Mouse (Mus musculus): Measurements from ENCODE around the gene Itgam. TPM values are rescaled to one million over a fixed set of nuclear protein-coding genes. Genes with fewer than 3 reads are reported as not detected.
"Not testable (repeated sequence)": the region's sequence is repeated elsewhere in the genome, so short reads cannot be mapped to it uniquely, and the experiment has no call there.

Gene Itgam
- total RNA-seq (2021) (1 to 10 TPM; 5.5 to 9.1 TPM), polyA plus RNA-seq (2012; rRNA removed) (2.0 and 2.2 TPM in 2 replicates)
- long read RNA-seq, full-length matches to known transcripts, result 1 of 2 reads
- long read RNA-seq, partial matches to known transcripts, result 1 of 2 reads
- long read RNA-seq, other reads (novel, unspliced or antisense), result 0 of 2 reads

- DNase-seq, result no peak
Measured at GRCm38 (mm10) chr7:128062456-128062855, at the start of gene Itgam, which contains the start of gene Gm49368. Itgam (plus strand) TSS chr7:128062640. Gm49368 (plus strand) TSS chr7:128062683.

DNA sequence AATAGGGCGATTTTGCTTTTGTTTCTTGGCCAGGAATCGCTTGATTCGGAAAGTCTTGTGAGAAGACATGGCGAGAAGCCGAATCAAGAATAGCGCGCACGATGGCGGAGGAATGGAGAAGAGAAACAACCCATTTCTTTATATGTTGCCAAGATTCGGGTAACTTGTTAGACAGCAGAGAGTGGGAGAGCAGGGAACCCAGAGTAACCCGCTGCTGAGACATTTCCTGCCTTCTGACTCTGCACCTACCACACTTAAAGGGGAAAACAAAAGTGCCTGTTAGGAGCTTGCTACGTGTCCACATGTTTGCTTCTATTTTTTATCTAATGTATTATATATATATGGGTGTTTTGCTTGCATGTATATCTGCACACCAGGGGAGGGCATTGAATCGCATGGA lies 49.3 kb upstream of the Itgam start:
- no peak for DNase-seq

DNA sequence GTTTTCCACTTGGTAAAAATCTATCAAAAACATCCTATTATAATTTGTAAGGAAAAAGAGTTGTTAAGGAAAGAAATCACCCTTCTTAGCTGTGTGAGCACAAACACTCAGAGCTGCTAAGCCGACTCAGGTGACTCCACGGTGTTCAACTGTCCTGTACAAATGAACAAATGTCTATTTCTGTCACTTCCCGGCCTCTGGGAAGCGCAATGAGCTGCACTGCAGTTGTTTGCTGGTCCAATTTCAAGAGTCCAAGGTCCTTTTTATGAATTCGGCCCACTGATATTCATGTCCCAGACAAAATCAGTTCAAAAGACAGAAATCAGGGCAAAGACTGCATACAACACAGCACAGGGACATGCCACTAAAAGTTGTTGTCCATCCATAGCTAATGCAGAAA lies 46.3 kb upstream of the Itgam start:
- not testable (repeated sequence) for DNase-seq

DNA sequence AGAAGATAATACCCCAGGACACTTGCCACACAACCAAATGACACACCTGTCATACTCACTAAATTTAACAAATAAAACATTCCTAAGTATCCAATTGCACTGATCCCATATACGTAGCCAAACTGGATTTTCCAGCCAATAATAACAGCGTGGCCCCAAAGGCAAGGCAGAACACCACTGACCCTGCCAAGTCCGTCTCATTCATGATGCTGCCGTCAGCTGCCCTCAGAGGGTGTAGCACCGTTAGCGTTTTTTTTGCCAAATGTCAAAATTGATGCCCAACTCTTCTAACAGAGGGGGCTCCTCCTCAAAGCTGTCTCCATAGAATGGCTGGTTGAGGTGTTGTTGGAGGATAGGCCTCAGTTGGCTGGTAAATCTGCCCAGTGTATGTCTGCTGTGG lies 45.8 kb upstream of the Itgam start:
- no peak for DNase-seq

DNA sequence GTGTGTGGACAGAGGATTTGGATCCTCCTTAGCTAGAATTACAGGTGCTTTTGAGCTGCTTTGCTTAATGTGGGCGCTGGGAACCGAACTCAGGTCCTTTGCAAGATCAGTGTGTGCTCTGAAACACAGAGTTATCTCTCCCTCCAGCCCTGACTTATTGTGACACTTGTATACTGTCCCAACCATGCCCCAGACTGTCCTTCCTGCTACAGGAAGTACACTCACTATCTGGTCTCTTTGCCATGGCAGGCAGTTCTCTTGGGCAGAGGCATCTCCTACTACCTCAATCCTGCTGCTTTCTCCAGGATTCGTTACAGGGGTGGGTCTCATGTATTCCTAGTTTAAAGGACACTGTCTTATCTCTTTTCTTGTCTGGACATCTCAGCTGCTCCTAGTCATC lies 44.2 kb upstream of the Itgam start:
- DNase-seq, result no peak

DNA sequence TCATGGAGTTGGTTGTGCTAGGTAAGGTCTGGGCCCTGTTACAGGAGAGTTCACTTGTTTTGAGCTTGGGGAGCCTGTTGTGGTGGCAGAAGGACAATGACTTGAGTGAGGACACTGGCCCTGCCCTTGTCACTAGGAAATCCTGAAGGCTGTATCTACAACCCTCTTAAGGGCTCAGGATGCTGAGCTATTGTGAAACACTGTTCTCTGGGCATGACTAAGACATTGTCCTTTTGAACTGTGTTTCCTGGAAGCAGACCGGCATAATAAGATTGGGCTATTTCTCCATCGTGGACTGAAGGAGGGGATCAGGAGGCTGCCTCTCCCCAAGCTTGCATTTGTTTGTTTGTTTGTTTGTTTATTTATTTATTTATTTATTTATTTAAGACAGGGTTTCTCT lies 43.3 kb upstream of the Itgam start:
- no peak for DNase-seq

DNA sequence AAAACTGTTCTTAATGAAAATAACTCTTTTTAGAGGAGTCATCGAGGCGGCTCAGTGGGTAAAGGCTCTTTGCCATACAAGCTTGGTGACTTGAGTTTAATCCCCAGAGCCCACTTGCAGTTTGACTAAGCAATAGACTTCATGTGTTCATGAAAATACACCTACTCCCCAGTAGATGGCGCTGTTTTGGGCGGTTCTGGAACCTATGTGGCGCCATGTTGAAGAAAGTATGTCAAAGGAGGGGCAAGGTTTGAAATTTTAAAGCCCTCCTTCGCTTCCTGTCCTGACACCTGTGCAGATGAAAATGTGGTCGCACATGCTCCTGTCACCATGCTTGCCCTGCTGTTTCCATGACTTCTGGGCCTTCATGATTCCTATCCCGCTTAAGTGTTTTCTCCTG lies 39.5 kb upstream of the Itgam start:
- DNase-seq, result no peak

DNA sequence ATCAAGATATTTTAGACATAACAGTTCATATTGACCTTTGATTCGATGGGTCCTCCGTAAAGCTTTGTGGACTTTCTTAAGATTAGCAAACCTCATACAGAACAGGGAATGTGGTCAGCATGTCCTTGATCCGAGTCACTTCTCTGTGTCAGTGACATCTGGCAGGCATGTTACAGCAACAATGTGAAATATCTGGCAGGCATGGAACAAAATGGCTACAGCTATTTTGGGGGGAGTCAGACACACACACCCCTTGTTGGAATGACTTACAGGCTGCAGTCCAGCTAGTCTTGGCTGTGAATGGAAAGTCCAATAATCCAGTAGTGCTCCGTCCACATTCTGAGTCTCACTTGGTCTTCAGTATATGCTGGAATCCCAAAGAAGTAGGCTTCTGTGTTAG lies 38.9 kb upstream of the Itgam start:
- no peak for DNase-seq

- no peak for DNase-seq
Measured at GRCm38 (mm10) chr7:128024364-128024763, 38.1 kb upstream of the Itgam start.

- peak; percentile 25 for DNase-seq
Measured at GRCm38 (mm10) chr7:128024932-128025331, 37.5 kb upstream of the Itgam start.

DNA sequence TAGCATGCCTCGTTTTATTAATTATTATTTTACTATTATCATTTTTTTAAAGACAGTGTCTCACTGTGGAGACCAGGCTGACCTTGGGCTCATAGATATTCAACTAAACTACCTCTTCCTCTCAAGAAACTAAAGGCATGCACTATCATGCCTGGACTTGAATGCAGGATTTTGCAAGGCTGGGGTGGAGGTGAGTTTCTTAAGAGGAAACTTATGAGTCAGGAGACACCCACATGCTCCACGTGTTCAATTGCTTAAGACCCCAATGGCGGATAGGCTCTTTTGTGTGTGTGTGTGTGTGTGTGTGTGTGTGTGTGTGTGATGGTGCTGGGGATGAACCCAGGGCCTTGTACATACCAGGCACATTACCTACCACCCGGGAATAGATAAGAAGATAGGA lies 37.1 kb upstream of the Itgam start:
- DNase-seq, result no peak

- DNase-seq, result no peak
Measured at GRCm38 (mm10) chr7:128031403-128031976, 30.9 kb upstream of the Itgam start.

DNA sequence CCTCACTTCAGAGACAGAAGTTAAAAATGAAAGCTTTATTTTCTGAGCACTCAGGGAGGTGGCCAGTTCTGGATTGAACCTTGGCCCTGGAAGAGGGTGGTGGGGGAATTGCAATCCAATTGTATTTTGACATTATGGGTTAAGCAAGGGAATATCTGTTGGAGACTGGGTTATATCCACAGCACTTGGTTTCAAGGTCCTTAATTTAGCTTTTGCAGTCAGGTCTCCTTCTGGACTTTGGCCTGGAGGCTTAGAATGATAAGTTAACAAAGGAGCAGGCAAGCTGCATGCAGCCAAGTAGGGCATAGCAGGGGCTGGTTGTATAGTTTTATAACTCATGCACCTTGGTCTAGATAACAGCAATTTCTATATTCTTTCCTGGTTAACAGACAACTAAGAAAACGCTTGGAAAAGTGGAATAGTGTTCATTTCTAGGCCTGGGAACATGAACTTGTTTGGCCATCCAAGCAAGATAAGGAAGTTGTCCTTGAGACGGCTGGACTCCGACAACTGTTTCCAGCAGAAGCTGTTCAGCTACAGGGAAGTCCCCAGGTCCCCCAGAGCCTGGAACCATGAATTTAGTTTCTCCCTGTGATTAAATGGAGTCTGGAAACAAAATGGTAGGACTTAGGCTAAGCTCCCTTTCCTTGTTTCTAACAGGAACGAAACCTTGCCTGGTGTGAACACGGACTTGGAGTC lies 30.0 kb upstream of the Itgam start:
- peak; percentile 5 for DNase-seq

GRCm38 (mm10) chr7:128032989-128033293 lies 29.5 kb upstream of the Itgam start:
- DNase-seq, result no peak

DNA sequence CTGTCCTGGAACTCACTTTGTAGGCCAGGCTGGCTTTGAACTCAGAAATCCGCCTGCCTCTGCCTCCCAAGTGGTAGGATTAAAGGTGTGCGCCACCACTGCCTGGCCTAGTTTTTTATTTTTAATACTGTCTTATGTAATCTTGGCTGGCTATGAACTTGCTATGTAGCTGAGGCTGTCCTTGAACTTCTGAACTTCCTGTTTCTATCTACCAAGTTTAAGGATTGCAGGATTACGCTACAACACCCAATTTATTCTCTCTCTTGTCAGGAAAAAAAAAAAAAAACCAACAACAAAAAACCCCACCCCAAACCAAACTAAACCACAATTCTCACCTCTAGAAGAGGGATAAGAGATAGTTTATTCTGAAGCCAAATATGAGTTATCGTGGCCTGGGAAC lies 28.8 kb upstream of the Itgam start:
- no peak for DNase-seq

GRCm38 (mm10) chr7:128042161-128042820 lies 20.1 kb upstream of the Itgam start:
- DNase-seq, result not testable (repeated sequence)

GRCm38 (mm10) chr7:128044142-128044785 lies 18.2 kb upstream of the Itgam start:
- no peak for DNase-seq

DNA sequence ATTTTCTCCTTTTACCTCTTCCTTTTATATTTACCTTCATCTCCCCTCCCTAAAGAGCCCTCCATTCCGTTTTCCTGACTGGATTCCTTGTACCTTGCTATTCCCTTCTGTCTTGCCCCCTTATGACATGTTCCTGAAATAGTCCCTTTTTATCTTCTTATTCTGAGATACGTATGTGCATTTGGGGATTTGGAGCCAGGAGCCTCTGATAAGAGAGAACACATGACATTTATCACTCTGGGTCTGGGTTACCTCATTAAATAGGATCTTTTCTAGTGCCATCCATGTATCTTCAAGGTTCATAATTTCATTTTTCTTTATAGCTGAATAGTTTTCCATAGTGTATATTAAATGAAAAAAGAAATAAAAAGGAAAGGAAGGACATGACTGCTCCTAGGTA lies 16.8 kb upstream of the Itgam start:
- no peak for DNase-seq

DNA sequence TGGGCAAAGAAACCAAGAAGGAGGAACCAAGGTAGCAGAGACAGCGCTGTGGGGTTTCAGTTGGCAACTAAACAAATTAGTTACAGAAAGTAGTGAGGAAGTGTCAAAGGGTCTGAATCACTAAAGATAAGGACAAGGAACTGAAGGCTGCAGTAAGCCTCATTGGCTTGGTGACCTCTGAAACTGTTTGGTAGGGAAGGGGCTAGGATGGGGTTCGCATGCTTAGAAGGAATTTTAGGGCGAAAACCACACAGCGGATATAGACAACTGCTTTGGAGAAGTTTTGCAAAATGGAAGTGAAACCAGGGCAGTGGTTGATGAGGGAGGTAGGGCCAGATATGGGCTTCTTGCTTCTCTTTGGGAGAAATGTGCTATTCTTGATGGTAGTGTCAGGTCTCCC lies 13.6 kb upstream of the Itgam start:
- DNase-seq, result no peak

GRCm38 (mm10) chr7:128049254-128049653 lies 13.2 kb upstream of the Itgam start:
- DNase-seq, result no peak

DNA sequence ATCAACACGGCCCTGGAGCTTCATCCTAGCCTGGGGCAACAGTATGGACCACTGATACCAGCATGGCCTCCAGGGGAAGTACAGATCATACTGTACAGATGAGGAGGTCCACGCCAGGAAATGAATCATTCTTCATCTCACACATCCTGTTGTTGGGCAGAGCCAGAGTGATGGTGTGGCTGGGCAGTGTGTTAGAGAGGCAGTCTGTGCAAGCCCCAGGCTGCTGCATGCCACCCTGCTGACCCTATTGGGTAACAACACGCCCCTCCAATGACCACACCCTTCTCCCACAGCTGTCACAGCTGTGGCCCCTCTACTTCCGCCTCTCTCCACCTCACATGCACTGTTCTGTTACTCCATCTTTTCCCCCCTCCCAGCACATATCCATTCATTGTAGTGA lies 11.7 kb upstream of the Itgam start:
- no peak for DNase-seq

DNA sequence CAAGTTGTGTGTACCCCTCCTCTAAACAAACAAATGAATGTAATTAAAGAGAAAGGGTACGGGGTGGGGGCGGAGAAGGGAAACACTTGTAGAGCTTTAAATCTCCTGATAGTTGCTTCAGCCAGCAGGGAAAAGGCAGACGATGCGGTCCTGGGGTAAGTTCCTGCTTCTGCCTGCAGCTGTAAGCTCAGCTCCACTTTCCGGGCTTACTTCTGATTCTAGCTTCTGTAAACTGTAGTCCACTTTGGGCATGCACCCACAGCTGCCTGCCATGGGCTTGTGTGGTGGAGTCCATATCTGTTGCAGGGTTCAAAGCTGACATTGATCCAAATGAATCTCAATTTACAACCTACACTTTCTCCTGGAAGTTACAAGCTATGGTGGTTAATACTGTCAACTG lies 9.4 kb upstream of the Itgam start:
- no peak for DNase-seq

- DNase-seq, result no peak
Measured at GRCm38 (mm10) chr7:128056917-128057444, 5.5 kb upstream of the Itgam start.
